In the genomic region with DNA sequence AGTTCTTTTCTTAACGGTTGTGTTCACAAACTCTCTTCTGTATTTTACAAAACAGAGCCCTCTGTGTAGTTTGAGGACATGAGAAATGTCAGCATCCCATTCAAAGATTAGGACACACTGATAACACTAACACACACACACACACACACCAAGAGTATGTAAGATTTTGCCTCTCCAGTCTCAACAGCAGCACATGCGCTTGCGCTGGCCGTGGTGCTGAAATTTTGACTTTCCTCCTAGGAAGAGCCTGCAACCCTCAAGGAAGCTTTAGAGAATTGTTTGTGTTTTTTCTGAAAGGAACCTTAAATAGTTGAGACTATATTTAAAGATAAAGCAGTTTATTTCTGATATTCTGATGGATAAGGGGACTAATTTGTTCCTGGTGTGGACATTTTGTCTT, we compare ENCODE assay signal across 10 mouse cellular contexts. TPM values are rescaled to one million over a fixed set of nuclear protein-coding genes. Genes with fewer than 3 reads are reported as not detected.
DNase-seq lines count a peak whose midpoint lies in the region; ATAC-seq and TF ChIP-seq lines count a peak whose summit lies in the region.
"Had no signal": no experiment of that assay in that cellular context is flagged by ENCODE, and none has a peak within 500 bp of the region (broad histone marks: within the 10 kb centered on the region; RNA-seq: fewer than 3 reads in every experiment).

No protein-coding gene starts in this region.

- TF ChIP-seq CTCF in kidney, adult 2 months (conservative IDR thresholded peaks at IDR 0.05; ENCODE audit: insufficient read depth, insufficient read length, low read depth, low read length) = no peak
- no peak for TF ChIP-seq CTCF in C2C12 (IDR thresholded peaks at IDR 0.05; ENCODE audit: control insufficient read depth, insufficient read depth, insufficient read length)

- ATAC-seq in kidney, embryonic 15.5 days (replicated peaks; ENCODE audit: low FRiP score) = no peak
- ATAC-seq in monocyte, adult 5-6 weeks (replicated peaks; ENCODE audit: insufficient number of reproducible peaks, low FRiP score, low TSS enrichment, poor library complexity, severe bottlenecking) = no peak

- H3K79me3 ChIP-seq in C2C12 (ENCODE audit: low read depth) = no peaks in the 10 kb centered on the region

- H3K4me2 ChIP-seq in kidney, embryonic 15.5 days = no peak overlapping the region
- H3K4me2 ChIP-seq: embryonic facial prominence, embryonic 12.5 days had no signal

- no peaks in the 10 kb centered on the region for H3K79me2 ChIP-seq in C2C12 (ENCODE audit: control insufficient read depth, insufficient read depth)

- no peak overlapping the region for H3K9ac ChIP-seq in kidney, embryonic 15.5 days
- H3K9ac ChIP-seq: embryonic facial prominence, embryonic 12.5 days had no signal

- H3K4me3 ChIP-seq in kidney, adult 2 months (ENCODE audit: insufficient read depth, low read depth, low read length) = no peak overlapping the region
- H3K4me3 ChIP-seq in kidney, embryonic 15.5 days (replicated peaks) = no peak overlapping the region
- H3K4me3 ChIP-seq in C2C12 (ENCODE audit: insufficient read depth, poor library complexity, severe bottlenecking) = no peak overlapping the region
- H3K4me3 ChIP-seq: embryonic facial prominence, embryonic 12.5 days had no signal

- H3ac ChIP-seq in C2C12 (ENCODE audit: control insufficient read depth, insufficient read length, low read depth) = no peak overlapping the region

- TF ChIP-seq POLR2A in kidney, adult 2 months (IDR thresholded peaks at IDR 0.05; ENCODE audit: low read depth, low read length) = no peak

- no peak overlapping the region for H3K27ac ChIP-seq in kidney, adult 2 months (ENCODE audit: insufficient read depth, low read depth, low read length)
- H3K27ac ChIP-seq in kidney, embryonic 15.5 days = no peak overlapping the region
- H3K27ac ChIP-seq: embryonic facial prominence, embryonic 12.5 days had no signal

- peaks cover 2% of the 10 kb centered on the region for H3K27me3 ChIP-seq in kidney, adult 2 months (replicated peaks; ENCODE audit: control insufficient read depth, insufficient read depth, low read length)
- peaks cover 58% of the 10 kb centered on the region for H3K27me3 ChIP-seq in kidney, embryonic 15.5 days
- H3K27me3 ChIP-seq in C2C12 (ENCODE audit: control insufficient read depth, insufficient read depth, insufficient read length) = peaks cover 3% of the 10 kb centered on the region

- H3K36me3 ChIP-seq in kidney, adult 2 months (ENCODE audit: control insufficient read depth, insufficient read depth, low read length) = no peaks in the 10 kb centered on the region
- no peaks in the 10 kb centered on the region for H3K36me3 ChIP-seq in kidney, embryonic 15.5 days
- no peaks in the 10 kb centered on the region for H3K36me3 ChIP-seq in C2C12 (ENCODE audit: control insufficient read depth, insufficient read depth)
- H3K36me3 ChIP-seq: embryonic facial prominence, embryonic 12.5 days had no signal

- no peaks in the 10 kb centered on the region for H3K9me3 ChIP-seq in kidney, embryonic 15.5 days (replicated peaks)
- H3K9me3 ChIP-seq: embryonic facial prominence, embryonic 12.5 days had no signal

- no peaks in the 10 kb centered on the region for H3K4me1 ChIP-seq in kidney, adult 2 months (ENCODE audit: control insufficient read depth, insufficient read depth, low read length)
- no peaks in the 10 kb centered on the region for H3K4me1 ChIP-seq in kidney, embryonic 15.5 days
- H3K4me1 ChIP-seq: embryonic facial prominence, embryonic 12.5 days had no signal

- 10% methylated on average over 4 of the region's 4 CpGs for WGBS in kidney, adult 2 months
- WGBS in kidney, embryonic 15.5 days = 14% methylated on average over 4 of the region's 4 CpGs

- DNase-seq in kidney, adult 2 months = peak; percentile 45
- peak; percentile 28 for DNase-seq in adrenal gland, adult 2 months
- DNase-seq in kidney, postnatal 14 days = peak; percentile 67
- no peak for DNase-seq in cerebellum, adult 8-10 months
- DNase-seq in right cerebral cortex, postnatal 4 days = no peak

TF ChIP-seq in C2C12, 6 proteins besides CTCF, POLR2A, EP300 and RAD21:
- TF ChIP-seq USF1 (IDR thresholded peaks at IDR 0.05; ENCODE audit: low read depth) (no peak), MAX (IDR thresholded peaks at IDR 0.05) (peak; percentile 61)

RNA-seq across cellular contexts. Expression of gene Pou4f1, which starts 14.0 kb away (rescaled TPM):
- polyA plus RNA-seq in kidney, adult 2 months (2012; rRNA removed) = 0.04 TPM in 1 of 2 replicates, not detected in the other
- polyA plus RNA-seq in kidney, embryonic 15.5 days (2015; fragmentation: Nextera tagmentation; extraction: Ambion mirVana) = 0.06 and 0.27 TPM in 2 replicates
- polyA plus RNA-seq in C2C12 (2012; fragmentation: generic; extraction: Trizol) = 0.85 TPM
- total RNA-seq in adrenal gland, adult 2 months (2021) = under 1 TPM; 0.10 to 0.23 TPM
- 0.16 and 0.37 TPM in 2 replicates for polyA plus RNA-seq in adrenal gland, adult 2 months (2012; rRNA removed)
- not detected in 3 replicates for total RNA-seq in monocyte, adult 5-6 weeks (2017)
- polyA plus RNA-seq: liver, embryonic 16.5 days had no signal

Comparison
In these comparisons a context has a peak if more than half of its experiments do, and no peak if none do; other contexts are left out.
1. DNase-seq: peak in kidney, adult 2 months (single experiment), adrenal gland, adult 2 months (single experiment) and kidney, postnatal 14 days (single experiment); none in cerebellum, adult 8-10 months (single experiment) and right cerebral cortex, postnatal 4 days (single experiment).